Mouse (Mus musculus) heart, embryonic 12.5 days (tissue): ENCODE results near the gene Olfr814. TPM values are rescaled to one million over a fixed set of nuclear protein-coding genes. Genes with fewer than 3 reads are reported as not detected.
"Not testable (repeated sequence)": the region's sequence is repeated elsewhere in the genome, so short reads cannot be mapped to it uniquely, and the experiment has no call there.

Source experiments
- ATAC-seq: fragments of 200-750 bp; cut with Nextera tagmentation; 2 replicates; pipeline ENCODE4 v1.8.0; 2017; ENCODE audit warnings: moderate TSS enrichment, moderate library complexity; ENCODE audit not compliant: insufficient number of reproducible peaks, low FRiP score
- H3K27ac ChIP-seq: fragments of 300-500 bp; sonication (generic); 2 replicates; pipeline ENCODE4 v1.5.1; 2016; ENCODE audit warnings: mild to moderate bottlenecking, moderate library complexity; ENCODE audit not compliant: poor library complexity, severe bottlenecking
- H3K27me3 ChIP-seq: fragments of 300-500 bp; sonication (generic); replicated peaks from 2 replicates; pipeline ENCODE4 v1.6.1; 2016; ENCODE audit warnings: mild to moderate bottlenecking, moderate library complexity
- H3K36me3 ChIP-seq: fragments of 300-500 bp; sonication (generic); 2 replicates; pipeline ENCODE4 v1.6.1; 2016; ENCODE audit warnings: mild to moderate bottlenecking, moderate library complexity
- H3K4me1 ChIP-seq: fragments of 300-500 bp; sonication (generic); replicated peaks from 2 replicates; pipeline ENCODE4 v1.6.1; 2016; ENCODE audit warnings: mild to moderate bottlenecking
- H3K4me2 ChIP-seq: fragments of 300-500 bp; sonication (generic); 2 replicates; pipeline ENCODE4 v1.6.1; 2016; ENCODE audit warnings: mild to moderate bottlenecking, moderate library complexity
- H3K4me3 ChIP-seq: fragments of 300-500 bp; sonication (generic); 2 replicates; pipeline ENCODE4 v1.5.1; 2016; ENCODE audit warnings: mild to moderate bottlenecking
- H3K9ac ChIP-seq: fragments of 300-500 bp; sonication (generic); 2 replicates; pipeline ENCODE4 v1.6.1; 2016; ENCODE audit warnings: mild to moderate bottlenecking, moderate library complexity
- H3K9me3 ChIP-seq: fragments of 300-500 bp; sonication (generic); replicated peaks from 2 replicates; pipeline ENCODE4 v1.6.1; 2016; ENCODE audit warnings: mild to moderate bottlenecking, moderate library complexity
- WGBS: fragments of 180-500 bp; shearing (Covaris S2); methylation state at CpG from one replicate; pipeline ENCODE4 v1.1.7; 2016; 5-methylcytosine and 5-hydroxymethylcytosine counted together
- polyA plus RNA-seq: library from polyadenylated mRNA; unstranded; fragments of >200 nt; fragmentation: Nextera tagmentation; extraction: Ambion mirVana; gene quantifications from 2 replicates; pipeline ENCODE4 v1.2.1, GENCODE M21; 2016

The Olfr814 gene
- not detected in 2 replicates for polyA plus RNA-seq

DNA sequence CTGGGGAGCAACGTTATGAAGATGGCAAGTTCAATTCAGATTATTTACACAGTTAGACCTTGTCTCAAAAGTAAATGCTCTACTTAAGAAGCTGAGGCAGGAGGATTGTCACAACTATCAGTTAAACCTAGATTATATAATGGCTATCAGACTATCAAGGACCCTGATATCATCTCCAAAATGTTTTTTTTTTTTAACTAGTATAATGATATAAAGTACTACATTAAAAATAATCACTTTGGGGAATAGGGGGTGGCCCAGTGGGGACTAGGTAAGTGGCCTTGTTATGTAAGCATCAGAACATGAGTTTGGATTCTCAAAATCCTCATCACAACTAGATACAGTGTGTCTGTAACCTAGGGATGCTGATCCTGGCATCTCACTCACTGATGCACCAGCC, at the start of gene Olfr814:
Gene Olfr814, minus strand, starts transcription at position 101 of the 400 bp plus-strand sequence.
- not testable (repeated sequence) for H3K9me3 ChIP-seq, H3K9ac ChIP-seq, H3K27me3 ChIP-seq, H3K4me2 ChIP-seq, H3K4me1 ChIP-seq, H3K36me3 ChIP-seq, H3K27ac ChIP-seq, H3K4me3 ChIP-seq, ATAC-seq
- 50% methylated on average over 1 of the region's 1 CpGs for WGBS

DNA sequence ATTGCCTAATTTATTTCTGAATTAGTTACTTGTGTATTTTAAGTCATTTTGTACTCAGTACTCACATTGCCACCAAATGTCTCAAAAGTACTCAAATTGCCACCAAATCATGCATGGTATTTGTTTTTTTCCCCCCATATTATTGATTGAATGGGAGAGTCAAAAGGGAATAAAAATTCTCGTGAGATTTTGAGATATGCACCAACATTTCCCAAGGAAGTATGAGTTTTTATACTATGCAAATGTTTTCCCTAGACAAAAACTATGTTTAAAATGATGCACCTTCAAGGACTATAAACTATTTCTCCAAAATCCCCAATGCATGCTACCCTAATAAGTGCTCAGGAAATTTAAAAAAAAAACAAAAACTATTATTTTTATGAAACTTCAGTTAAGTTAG, 35.8 kb upstream of the Olfr814 start, which contains the start of gene Olfr816:
Gene Olfr816, minus strand, starts transcription at position 101 of the 400 bp plus-strand sequence.
- Histone ChIP-seq H3K4me2 (no peak within 1 kb of the TSS), H3K27me3 (no peaks in the 10 kb centered on the region), H3K27ac (no peak within 1 kb of the TSS), H3K36me3 (no peaks in the 10 kb centered on the region), H3K4me1 (no peaks in the 10 kb centered on the region), H3K9me3 (no peaks in the 10 kb centered on the region), H3K9ac (no peak within 1 kb of the TSS), H3K4me3 (no peak within 1 kb of the TSS)
- WGBS = 52% methylated on average over 1 of the region's 1 CpGs
- ATAC-seq = no peak

DNA sequence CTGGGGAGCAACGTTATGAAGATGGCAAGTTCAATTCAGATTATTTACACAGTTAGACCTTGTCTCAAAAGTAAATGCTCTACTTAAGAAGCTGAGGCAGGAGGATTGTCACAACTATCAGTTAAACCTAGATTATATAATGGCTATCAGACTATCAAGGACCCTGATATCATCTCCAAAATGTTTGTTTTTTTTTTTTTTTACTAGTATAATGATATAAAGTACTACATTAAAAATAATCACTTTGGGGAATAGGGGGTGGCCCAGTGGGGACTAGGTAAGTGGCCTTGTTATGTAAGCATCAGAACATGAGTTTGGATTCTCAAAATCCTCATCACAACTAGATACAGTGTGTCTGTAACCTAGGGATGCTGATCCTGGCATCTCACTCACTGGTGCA, 26.1 kb upstream of the Olfr814 start, which contains the start of gene Olfr815:
Gene Olfr815, minus strand, starts transcription at position 101 of the 400 bp plus-strand sequence.
- not testable (repeated sequence) for H3K27ac ChIP-seq, ATAC-seq, H3K9me3 ChIP-seq, H3K36me3 ChIP-seq, H3K4me2 ChIP-seq, H3K9ac ChIP-seq, H3K4me3 ChIP-seq, H3K4me1 ChIP-seq, H3K27me3 ChIP-seq
- 60% methylated on average over 1 of the region's 1 CpGs for WGBS

DNA sequence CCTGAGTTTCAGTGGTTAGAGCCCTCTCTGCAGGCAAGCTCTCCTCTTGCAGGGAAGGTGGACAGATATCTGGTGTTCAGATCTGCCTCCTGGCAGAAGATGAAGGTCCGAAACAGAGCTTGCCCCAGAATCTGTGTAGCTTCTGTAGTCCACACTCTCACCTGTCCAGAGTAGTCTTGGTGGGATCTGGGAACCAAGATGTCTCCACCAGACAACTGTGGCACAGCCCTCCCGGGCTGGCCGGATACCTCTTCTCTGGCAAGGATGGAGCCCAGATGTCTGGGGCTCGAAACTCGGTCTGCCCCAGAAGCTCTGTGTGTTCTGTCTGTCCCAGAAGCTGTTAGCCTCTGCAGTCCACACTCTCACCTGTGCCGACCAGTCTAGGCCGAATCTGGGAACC, 6.3 kb upstream of the Olfr814 start:
- 87% methylated on average over 7 of the region's 7 CpGs for WGBS
- Histone ChIP-seq H3K36me3 (no peaks in the 10 kb centered on the region), H3K4me2 (no peak overlapping the region), H3K9ac (no peak overlapping the region), H3K4me3 (no peak overlapping the region), H3K27me3 (no peaks in the 10 kb centered on the region), H3K4me1 (no peaks in the 10 kb centered on the region), H3K9me3 (no peaks in the 10 kb centered on the region), H3K27ac (no peak overlapping the region)
- no peak for ATAC-seq

DNA sequence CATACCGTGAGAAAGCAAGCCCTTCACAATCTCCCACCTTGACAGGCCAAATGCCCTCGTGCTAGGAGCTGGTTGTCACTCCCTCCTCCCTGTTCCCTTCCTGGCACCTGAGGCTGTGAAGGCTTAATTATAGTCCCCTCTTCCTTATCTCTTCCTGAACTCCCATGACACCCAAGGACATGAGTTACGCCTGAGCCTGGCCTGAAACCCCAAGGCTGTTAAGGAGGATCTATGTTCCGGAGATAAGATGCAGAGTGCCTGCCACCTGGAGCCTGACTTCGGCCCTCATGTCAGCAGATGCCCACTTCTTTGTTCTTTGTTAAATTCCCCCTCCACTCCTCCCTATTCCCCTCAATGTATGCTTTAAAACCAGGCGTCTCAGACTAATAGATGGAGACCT, 5.8 kb upstream of the Olfr814 start:
- H3K36me3 ChIP-seq, ATAC-seq: not testable (repeated sequence)
- WGBS = 45% methylated on average over 6 of the region's 6 CpGs

DNA sequence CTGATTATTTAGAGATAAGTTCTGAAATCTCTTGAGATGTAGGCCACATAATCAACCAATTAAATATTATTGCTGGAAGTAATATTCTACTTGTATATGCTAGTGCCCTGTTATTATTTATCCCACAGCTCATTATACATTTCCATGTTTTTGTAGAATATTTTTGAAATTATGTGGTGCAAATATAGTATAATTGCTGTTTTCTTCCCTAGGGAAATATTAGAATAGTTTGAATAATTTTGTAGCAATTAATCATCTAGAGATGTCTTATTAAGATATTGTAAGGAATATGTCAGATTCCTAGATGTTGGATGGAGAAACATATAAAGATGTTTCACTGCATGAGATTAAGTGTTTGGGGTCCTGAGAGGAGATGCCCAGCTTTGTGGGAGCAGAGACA, 24.6 kb downstream of the Olfr814 start, which contains the start of gene Olfr813:
Gene Olfr813, plus strand, starts transcription at position 301 of the 400 bp plus-strand sequence.
- Histone ChIP-seq H3K4me2 (no peak within 1 kb of the TSS), H3K27me3 (no peaks in the 10 kb centered on the region), H3K9me3 (no peaks in the 10 kb centered on the region), H3K27ac (no peak within 1 kb of the TSS), H3K4me3 (no peak within 1 kb of the TSS), H3K9ac (no peak within 1 kb of the TSS), H3K4me1 (no peaks in the 10 kb centered on the region), H3K36me3 (no peaks in the 10 kb centered on the region)
- no peak for ATAC-seq

More for the DNA sequence above, 5.8 kb upstream of the Olfr814 start:
- not testable (repeated sequence) for H3K27me3 ChIP-seq, H3K9ac ChIP-seq, H3K4me1 ChIP-seq, H3K9me3 ChIP-seq, H3K27ac ChIP-seq, H3K4me3 ChIP-seq, H3K4me2 ChIP-seq

DNA sequence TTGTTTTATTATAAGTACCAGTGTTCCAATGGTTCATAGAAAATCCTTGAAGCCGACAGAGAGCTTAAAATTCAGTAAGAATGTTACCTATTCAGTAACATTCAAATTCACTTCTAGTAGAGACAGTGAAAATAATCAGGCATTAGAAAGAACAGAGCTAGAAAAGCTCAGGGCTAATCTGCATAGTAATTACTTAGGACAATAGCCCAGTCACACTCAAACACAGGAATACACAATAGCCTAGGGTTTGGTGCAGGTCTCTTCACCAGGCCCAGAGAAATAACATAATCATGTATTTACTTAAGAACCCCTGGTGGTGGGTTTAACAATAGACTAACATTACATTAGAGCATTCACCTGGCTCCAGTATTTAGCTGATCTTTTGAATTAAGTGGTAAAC, 32.3 kb downstream of the Olfr814 start:
- Histone ChIP-seq H3K4me2 (no peak overlapping the region), H3K4me3 (no peak overlapping the region), H3K27me3 (no peaks in the 10 kb centered on the region), H3K9me3 (no peaks in the 10 kb centered on the region), H3K27ac (no peak overlapping the region), H3K9ac (no peak overlapping the region), H3K36me3 (no peaks in the 10 kb centered on the region), H3K4me1 (no peaks in the 10 kb centered on the region)
- no peak for ATAC-seq
- WGBS = 74% methylated on average over 1 of the region's 1 CpGs

DNA sequence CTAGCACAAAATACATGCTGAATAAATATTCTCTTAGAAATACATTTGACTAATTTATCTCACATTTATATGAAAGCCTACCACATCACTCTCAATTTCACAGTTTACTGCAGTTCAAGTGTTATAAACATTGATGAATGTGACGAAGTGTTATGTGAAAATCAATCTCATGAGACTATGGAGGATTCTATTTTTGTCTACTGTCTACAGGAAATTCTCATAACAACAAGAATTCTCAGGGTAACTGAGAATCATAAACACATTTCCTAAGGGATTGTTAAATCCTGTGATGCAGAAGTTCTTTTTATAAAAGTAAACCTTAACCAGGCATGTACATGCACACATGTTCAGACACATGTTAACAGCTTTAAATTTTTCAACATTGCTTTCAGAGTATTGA, 33.7 kb downstream of the Olfr814 start, which contains the start of gene Olfr812:
Gene Olfr812, minus strand, starts transcription at position 101 of the 400 bp plus-strand sequence.
- H3K36me3 ChIP-seq = no peaks in the 10 kb centered on the region
- no peak within 1 kb of the TSS for H3K4me3 ChIP-seq
- no peaks in the 10 kb centered on the region for H3K4me1 ChIP-seq
- ATAC-seq = no peak
- H3K9ac ChIP-seq = no peak within 1 kb of the TSS
- H3K27ac ChIP-seq = no peak within 1 kb of the TSS
- 65% methylated on average over 1 of the region's 1 CpGs for WGBS
- H3K9me3 ChIP-seq = no peaks in the 10 kb centered on the region
- no peaks in the 10 kb centered on the region for H3K27me3 ChIP-seq
- no peak within 1 kb of the TSS for H3K4me2 ChIP-seq

Other genes with a start within 250 kb of the Olfr814 start
- gene Olfr799, start 242.4 kb downstream of the Olfr814 start, polyA plus RNA-seq = not detected in 2 replicates
- not detected in 2 replicates for gene Olfr800, start 222.2 kb downstream of the Olfr814 start, polyA plus RNA-seq
- not detected in 2 replicates for gene Olfr801, start 206.0 kb downstream of the Olfr814 start, polyA plus RNA-seq
- not detected in 2 replicates for gene Olfr802, start 191.7 kb downstream of the Olfr814 start, polyA plus RNA-seq
- gene Olfr803, start 185.6 kb downstream of the Olfr814 start, polyA plus RNA-seq = not detected in 2 replicates
- not detected in 2 replicates for gene Olfr804, start 176.6 kb downstream of the Olfr814 start, polyA plus RNA-seq
- gene Olfr805, start 150.5 kb downstream of the Olfr814 start, polyA plus RNA-seq = not detected in 2 replicates
- gene Olfr806, start 137.9 kb downstream of the Olfr814 start, polyA plus RNA-seq = not detected in 2 replicates
- gene Olfr807, start 122.1 kb downstream of the Olfr814 start, polyA plus RNA-seq = not detected in 2 replicates
- gene Olfr808, start 114.4 kb downstream of the Olfr814 start, polyA plus RNA-seq = not detected in 2 replicates
- gene Olfr809, start 105.2 kb downstream of the Olfr814 start, polyA plus RNA-seq = not detected in 2 replicates
- not detected in 2 replicates for gene Olfr810, start 84.9 kb downstream of the Olfr814 start, polyA plus RNA-seq
- not detected in 2 replicates for gene Olfr811, start 75.5 kb downstream of the Olfr814 start, polyA plus RNA-seq
- gene Olfr812, start 33.8 kb downstream of the Olfr814 start, polyA plus RNA-seq = not detected in 2 replicates
- gene Olfr813, start 24.5 kb downstream of the Olfr814 start, polyA plus RNA-seq = not detected in 2 replicates
- not detected in 2 replicates for gene Olfr815, start 26.0 kb upstream of the Olfr814 start, polyA plus RNA-seq
- gene Olfr816, start 35.7 kb upstream of the Olfr814 start, polyA plus RNA-seq = not detected in 2 replicates
- gene Olfr818, start 69.2 kb upstream of the Olfr814 start, polyA plus RNA-seq = not detected in 2 replicates
- gene Olfr819, start 87.4 kb upstream of the Olfr814 start, polyA plus RNA-seq = not detected in 2 replicates
- not detected in 2 replicates for gene Olfr247, start 96.3 kb upstream of the Olfr814 start, polyA plus RNA-seq
- gene Gm10310, start 105.2 kb upstream of the Olfr814 start, polyA plus RNA-seq = not detected in 2 replicates
- gene Olfr820, start 132.8 kb upstream of the Olfr814 start, polyA plus RNA-seq = not detected in 2 replicates
- not detected in 2 replicates for gene Olfr821, start 150.5 kb upstream of the Olfr814 start, polyA plus RNA-seq
- gene Olfr822, start 191.4 kb upstream of the Olfr814 start, polyA plus RNA-seq = not detected in 2 replicates
- not detected in 2 replicates for gene Olfr823, start 235.5 kb upstream of the Olfr814 start, polyA plus RNA-seq